Mouse (Mus musculus) heart, embryonic 16.5 days (tissue): ENCODE measurements around the gene Prcc. TPM values are rescaled to one million over a fixed set of nuclear protein-coding genes. Genes with fewer than 3 reads are reported as not detected.
"Not testable (repeated sequence)": the region's sequence is repeated elsewhere in the genome, so short reads cannot be mapped to it uniquely, and the experiment has no call there.

Experiments used
- ATAC-seq: fragments of 200-750 bp; cut with Nextera tagmentation; replicated peaks from 2 replicates; pipeline ENCODE4 v1.8.0; 2017; ENCODE audit warnings: moderate number of reproducible peaks; ENCODE audit not compliant: insufficient read depth, low FRiP score; ENCODE audit errors: extremely low read depth
- H3K27ac ChIP-seq: fragments of 300-500 bp; sonication (generic); 2 replicates; pipeline ENCODE4 v1.5.1; 2014; ENCODE audit warnings: mild to moderate bottlenecking, low read length, control low read depth, moderate library complexity
- H3K27me3 ChIP-seq: fragments of 300-500 bp; sonication (generic); 2 replicates; pipeline ENCODE4 v1.6.1; 2014; ENCODE audit warnings: low read length, mixed read lengths; ENCODE audit not compliant: control insufficient read depth, insufficient read depth
- H3K36me3 ChIP-seq: fragments of 300-500 bp; sonication (generic); 2 replicates; pipeline ENCODE4 v1.6.1; 2014; ENCODE audit not compliant: control insufficient read depth, insufficient read depth
- H3K4me1 ChIP-seq: fragments of 300-500 bp; sonication (generic); 2 replicates; pipeline ENCODE4 v1.6.1; 2014; ENCODE audit warnings: low read length, mixed read lengths; ENCODE audit not compliant: control insufficient read depth, insufficient read depth
- H3K4me2 ChIP-seq: fragments of 300-500 bp; sonication (generic); 2 replicates; pipeline ENCODE4 v1.6.1; 2014; ENCODE audit warnings: low read depth, mild to moderate bottlenecking, control low read depth, low read length
- H3K4me3 ChIP-seq: fragments of 300-500 bp; sonication (generic); 2 replicates; pipeline ENCODE4 v1.5.1; 2014; ENCODE audit warnings: mild to moderate bottlenecking, control low read depth, low read length
- H3K9ac ChIP-seq: fragments of 300-500 bp; sonication (generic); 2 replicates; pipeline ENCODE4 v1.6.1; 2014; ENCODE audit warnings: low read length, control low read depth
- H3K9me3 ChIP-seq: fragments of 300-500 bp; sonication (generic); replicated peaks from 2 replicates; pipeline ENCODE4 v1.6.1; 2016; ENCODE audit warnings: low read length; ENCODE audit not compliant: control insufficient read depth
- WGBS: fragments of 180-500 bp; shearing (Covaris S2); extraction: QIAGEN DNeasy Blood & Tissue Kit; methylation state at CpG from one replicate; pipeline ENCODE4 v1.1.7; 2014; 5-methylcytosine and 5-hydroxymethylcytosine counted together
- polyA plus RNA-seq: library from polyadenylated mRNA; unstranded; fragments of >200 nt; fragmentation: Nextera tagmentation; extraction: Ambion mirVana; gene quantifications from 2 replicates; pipeline ENCODE4 v1.2.1, GENCODE M21; 2015

Gene Prcc
- polyA plus RNA-seq, 1 experiment from 2014 or later = 10.6 TPM

DNA sequence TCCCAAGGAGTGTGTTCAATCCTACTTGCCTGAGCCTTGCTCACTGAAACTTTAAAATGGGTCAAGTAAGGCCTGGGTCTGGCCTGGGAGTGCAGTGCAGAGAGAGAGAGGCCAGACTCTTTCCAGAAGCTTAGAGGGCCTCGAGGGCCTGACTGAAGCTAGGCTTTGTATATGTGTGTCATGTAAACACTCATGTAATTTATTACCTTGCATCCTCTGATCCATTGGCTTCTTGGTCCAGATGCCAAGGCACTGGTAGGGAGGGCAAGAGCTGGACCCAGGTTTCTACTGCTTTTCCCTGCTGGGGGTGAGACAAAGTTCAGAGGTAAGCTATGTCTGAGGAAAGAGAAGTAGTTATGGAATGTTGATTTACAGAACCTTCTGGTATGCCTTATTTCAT lies 22.5 kb upstream of the Prcc start:
- H3K4me2 ChIP-seq = peak overlapping the region; percentile 93
- H3K4me3 ChIP-seq = peak overlapping the region; percentile 77
- no peak for ATAC-seq
- WGBS = 6% methylated on average over 1 of the region's 1 CpGs
- H3K9me3 ChIP-seq = no peaks in the 10 kb centered on the region
- no peaks in the 10 kb centered on the region for H3K36me3 ChIP-seq
- H3K4me1 ChIP-seq = peaks cover 32% of the 10 kb centered on the region
- peak overlapping the region; percentile 96 for H3K27ac ChIP-seq
- H3K27me3 ChIP-seq = no peaks in the 10 kb centered on the region
- H3K9ac ChIP-seq = peak overlapping the region; percentile 91

DNA sequence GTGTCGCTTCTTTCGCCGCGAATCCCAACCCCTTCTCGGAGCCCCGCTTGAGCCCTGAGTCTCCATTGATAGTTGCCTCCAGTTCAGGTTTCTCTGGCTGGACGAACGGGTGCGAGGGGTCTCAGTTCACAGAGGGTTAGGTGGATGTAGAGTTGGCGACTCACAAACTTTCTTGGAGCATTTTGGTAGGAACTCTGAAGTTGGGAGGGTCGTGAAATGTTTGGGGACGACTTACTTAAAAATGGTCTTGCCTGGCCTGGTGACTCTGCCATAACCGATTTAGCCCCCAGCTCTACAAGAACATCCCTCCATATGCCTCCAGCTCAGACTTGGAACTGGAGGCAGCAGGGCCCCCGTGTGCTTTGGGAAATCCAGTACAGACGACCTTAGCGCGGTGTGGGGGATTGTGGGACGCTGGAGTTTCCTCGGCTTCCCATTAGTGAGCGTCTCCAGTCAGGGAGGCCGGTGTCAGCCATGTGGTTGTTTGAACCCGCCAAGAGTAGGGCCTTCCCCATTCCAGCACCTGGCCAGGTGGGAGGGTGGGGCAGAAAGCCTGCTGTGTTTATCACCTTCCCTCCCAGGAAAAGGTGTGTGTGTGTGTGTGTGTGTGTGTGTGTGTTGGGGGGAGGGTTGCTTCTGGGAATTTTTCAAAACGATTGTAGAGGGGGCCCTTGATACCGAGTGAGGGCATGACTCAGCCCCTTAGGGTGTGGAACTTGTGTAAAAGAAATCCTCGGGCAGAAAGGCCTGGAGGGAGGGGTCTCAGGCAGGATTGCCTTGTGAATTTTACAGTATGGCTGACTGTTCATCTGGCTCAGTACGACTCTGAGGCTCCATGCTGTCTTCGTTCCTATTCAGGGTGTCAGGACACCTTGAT lies 21.8 kb upstream of the Prcc start:
- Histone ChIP-seq H3K9ac (peak overlapping the region; percentile 91), H3K27ac (peak overlapping the region; percentile 96), H3K4me1 (peaks cover 32% of the 10 kb centered on the region), H3K4me2 (peak overlapping the region; percentile 93), H3K4me3 (peak overlapping the region; percentile 77), H3K9me3 (no peaks in the 10 kb centered on the region), H3K36me3 (no peaks in the 10 kb centered on the region), H3K27me3 (no peaks in the 10 kb centered on the region)
- no peak for ATAC-seq
- 0% methylated on average over 27 of the region's 27 CpGs for WGBS

DNA sequence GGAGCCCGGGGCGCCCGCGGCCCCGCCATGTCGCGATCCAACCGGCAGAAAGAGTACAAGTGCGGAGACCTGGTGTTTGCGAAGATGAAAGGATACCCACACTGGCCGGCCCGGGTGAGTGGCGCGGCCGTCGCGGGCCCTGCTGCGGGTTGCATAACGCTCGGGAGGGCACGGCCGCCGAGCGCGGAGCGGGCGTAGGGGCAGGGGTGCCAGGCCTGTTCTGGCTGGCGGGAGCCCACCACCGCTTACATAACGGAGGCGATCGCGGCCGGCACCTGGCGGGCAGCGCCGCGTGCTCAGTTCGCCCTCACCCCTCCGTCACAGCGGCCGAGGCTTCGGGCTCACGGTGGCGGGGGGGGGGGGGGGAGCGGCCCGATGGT lies 21.2 kb upstream of the Prcc start:
- Histone ChIP-seq H3K4me3 (peak overlapping the region; percentile 77), H3K9ac (peak overlapping the region; percentile 91)
- WGBS = under 1% methylated on average over 42 of the region's 47 CpGs

DNA sequence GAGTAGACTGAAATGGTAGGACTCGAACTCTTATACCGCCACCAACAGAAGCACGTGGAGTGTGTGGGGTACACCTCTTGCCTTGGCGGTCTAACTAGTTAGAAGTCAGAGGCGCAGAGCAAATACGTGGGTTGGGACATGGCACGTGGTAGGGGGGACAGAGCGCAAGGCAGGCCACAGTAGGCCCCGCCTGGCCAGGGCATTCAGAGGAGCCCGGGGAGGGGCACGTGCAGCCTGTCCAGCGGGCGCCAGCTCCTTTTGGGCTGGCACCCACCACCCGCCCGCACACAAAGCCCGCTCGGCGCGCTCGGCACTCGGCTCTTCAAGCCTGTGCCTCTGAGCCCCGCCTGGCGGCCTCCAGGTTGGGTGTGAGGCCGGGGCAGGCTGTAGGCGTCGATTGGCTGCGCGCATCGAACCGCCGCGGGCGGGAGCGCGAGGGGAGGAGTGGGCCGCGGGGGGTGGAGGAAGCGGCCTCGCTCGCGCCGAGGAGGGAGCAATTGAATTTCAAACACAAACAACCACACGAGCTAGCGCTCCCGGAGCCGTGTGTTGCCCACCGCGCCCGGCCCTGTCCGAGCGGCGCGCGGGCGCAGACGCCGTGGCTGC lies 20.6 kb upstream of the Prcc start, which contains the start of gene Hdgf:
Gene Hdgf (plus strand): TSS at position 442 of the 606 bp plus-strand sequence.
- Histone ChIP-seq H3K4me2 (peak within 1 kb of the TSS; percentile 93), H3K27ac (peak within 1 kb of the TSS; percentile 96), H3K27me3 (no peaks in the 10 kb centered on the region), H3K9ac (peak within 1 kb of the TSS; percentile 91), H3K4me3 (peak within 1 kb of the TSS; percentile 77), H3K4me1 (peaks cover 32% of the 10 kb centered on the region), H3K36me3 (no peaks in the 10 kb centered on the region), H3K9me3 (no peaks in the 10 kb centered on the region)
- peak; percentile 92 for ATAC-seq
- under 1% methylated on average over 56 of the region's 57 CpGs for WGBS

More for the DNA sequence above, 21.2 kb upstream of the Prcc start:
- Histone ChIP-seq H3K27me3 (no peaks in the 10 kb centered on the region), H3K4me1 (peaks cover 32% of the 10 kb centered on the region), H3K36me3 (no peaks in the 10 kb centered on the region), H3K27ac (peak overlapping the region; percentile 96), H3K9me3 (no peaks in the 10 kb centered on the region), H3K4me2 (peak overlapping the region; percentile 93)
- ATAC-seq = peak; percentile 14

DNA sequence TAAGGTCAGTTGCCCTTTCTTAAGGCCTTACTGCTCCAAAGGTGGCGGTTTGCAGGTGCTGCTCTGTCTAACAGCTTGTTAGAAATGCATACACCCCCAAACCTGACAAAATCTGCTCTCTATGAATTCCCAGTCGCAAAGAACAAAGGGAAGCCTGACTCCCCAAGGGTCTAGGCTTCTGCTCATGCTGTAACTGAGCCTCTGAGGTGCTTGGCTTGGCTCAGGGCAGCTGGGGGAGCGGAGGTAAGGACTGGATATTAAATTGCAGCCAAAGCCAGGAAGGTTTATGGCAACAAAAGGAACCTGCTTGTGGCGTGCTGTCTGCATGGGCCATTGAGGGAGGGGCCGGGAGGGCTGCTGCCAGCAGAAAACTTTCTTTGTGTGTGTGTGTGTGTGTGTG lies 18.4 kb upstream of the Prcc start:
- Histone ChIP-seq H3K4me2 (no peak overlapping the region), H3K9me3 (no peaks in the 10 kb centered on the region), H3K27ac (no peak overlapping the region), H3K4me1 (peaks cover 13% of the 10 kb centered on the region), H3K36me3 (no peaks in the 10 kb centered on the region), H3K4me3 (no peak overlapping the region), H3K27me3 (no peaks in the 10 kb centered on the region), H3K9ac (no peak overlapping the region)
- ATAC-seq = no peak
- WGBS = 61% methylated on average over 5 of the region's 5 CpGs

DNA sequence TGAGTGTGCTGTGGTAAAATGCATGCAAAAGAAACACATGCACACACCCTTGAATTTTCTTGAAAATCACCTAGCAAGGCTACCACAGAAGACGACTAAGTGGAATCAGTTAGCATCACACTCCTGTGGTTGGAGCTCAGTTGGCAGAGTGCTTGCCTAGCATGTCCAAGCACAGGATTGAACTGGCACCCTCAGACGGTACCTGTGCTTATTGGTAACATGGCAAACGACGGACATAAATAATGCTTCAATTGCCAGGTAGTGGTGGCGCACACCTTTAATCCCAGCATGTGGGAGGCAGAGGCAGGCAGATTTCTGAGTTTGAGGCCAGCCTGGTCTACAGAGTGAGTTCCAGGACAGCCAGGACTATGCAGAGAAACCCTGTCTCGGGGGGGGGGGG lies 16.6 kb upstream of the Prcc start:
- not testable (repeated sequence) for H3K27ac ChIP-seq, ATAC-seq, H3K27me3 ChIP-seq, H3K4me3 ChIP-seq, H3K9ac ChIP-seq, H3K36me3 ChIP-seq, H3K4me1 ChIP-seq, H3K4me2 ChIP-seq, H3K9me3 ChIP-seq
- WGBS = 73% methylated on average over 6 of the region's 6 CpGs

DNA sequence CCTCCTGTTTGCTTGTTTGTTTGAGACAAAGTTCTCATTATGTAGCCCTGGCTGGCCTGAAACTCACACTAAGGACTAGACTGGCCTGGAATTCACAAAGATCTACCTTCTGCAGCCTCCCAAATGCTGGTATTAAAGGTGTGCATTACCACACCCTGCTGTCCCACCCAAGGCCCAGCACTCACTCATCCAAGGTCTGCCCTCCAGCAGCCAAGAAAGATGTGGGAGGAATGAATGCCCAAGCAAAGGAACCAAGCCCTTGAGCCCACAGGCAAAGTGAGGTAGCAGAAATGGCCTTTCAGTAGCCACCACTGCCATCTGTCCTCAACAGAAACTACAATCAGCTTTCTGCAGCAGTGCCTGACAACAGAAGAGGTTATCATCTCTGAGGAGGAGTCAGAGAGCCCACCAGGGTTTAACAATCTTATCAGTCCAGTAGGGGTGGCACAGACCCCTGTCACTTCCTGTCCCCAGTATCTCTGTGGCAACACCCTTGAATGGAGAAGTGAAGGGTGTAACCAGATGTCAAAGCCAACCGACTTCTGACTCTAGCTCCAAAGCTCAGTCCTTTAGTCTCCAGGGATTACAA lies 15.7 kb upstream of the Prcc start:
- ATAC-seq = no peak
- Histone ChIP-seq H3K27ac (no peak overlapping the region), H3K4me2 (no peak overlapping the region)

DNA sequence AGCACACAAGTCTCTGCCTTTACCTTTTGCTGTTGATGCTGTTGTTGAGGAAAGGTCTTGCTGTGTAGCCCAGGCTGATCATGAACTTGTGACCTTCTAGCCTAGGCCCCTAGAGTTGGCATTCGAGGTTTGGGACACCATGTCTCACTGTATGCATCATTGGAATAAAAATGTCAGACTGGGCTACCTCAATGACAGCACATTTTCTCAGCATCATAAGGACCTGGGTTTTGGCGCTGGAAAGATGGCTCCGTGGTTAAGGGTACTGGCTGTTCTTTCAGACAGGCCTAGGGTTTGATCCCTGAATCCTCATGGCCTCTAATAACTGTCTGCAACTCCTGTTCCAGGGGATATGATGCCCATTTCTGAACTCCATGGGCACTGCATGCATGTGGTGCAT lies 14.4 kb upstream of the Prcc start:
- H3K36me3 ChIP-seq = no peaks in the 10 kb centered on the region
- no peaks in the 10 kb centered on the region for H3K27me3 ChIP-seq
- no peaks in the 10 kb centered on the region for H3K9me3 ChIP-seq
- no peak overlapping the region for H3K4me3 ChIP-seq
- H3K4me1 ChIP-seq = no peaks in the 10 kb centered on the region
- no peak for ATAC-seq
- H3K9ac ChIP-seq = no peak overlapping the region
- H3K4me2 ChIP-seq = no peak overlapping the region
- WGBS = 74% methylated on average over 3 of the region's 3 CpGs
- no peak overlapping the region for H3K27ac ChIP-seq

More for the DNA sequence above, 15.7 kb upstream of the Prcc start:
- no peaks in the 10 kb centered on the region for H3K4me1 ChIP-seq
- H3K9me3 ChIP-seq = no peaks in the 10 kb centered on the region
- no peaks in the 10 kb centered on the region for H3K27me3 ChIP-seq
- 9% methylated on average over 1 of the region's 1 CpGs for WGBS
- H3K36me3 ChIP-seq = no peaks in the 10 kb centered on the region
- H3K9ac ChIP-seq = no peak overlapping the region
- H3K4me3 ChIP-seq = no peak overlapping the region

DNA sequence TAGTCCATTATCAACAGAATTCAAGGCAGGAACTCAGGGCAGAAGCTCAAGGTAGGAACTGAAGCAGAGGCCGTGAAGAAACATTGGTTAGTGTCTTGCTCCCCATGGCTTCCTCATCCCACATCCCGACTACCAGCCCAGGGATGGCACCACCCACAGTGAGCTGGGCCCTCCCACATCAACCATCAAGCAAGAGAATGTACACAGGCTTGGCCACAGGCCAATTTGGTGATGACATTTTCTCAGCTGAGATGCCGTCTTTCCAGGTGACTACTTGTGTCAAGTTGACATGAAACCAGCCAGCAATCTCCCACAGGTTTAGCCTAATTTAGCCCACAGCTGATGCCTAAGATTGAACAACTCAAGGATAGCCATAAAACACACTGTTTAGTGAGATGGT lies 13.9 kb upstream of the Prcc start:
- no peak for ATAC-seq
- Histone ChIP-seq H3K4me2 (no peak overlapping the region), H3K9me3 (no peaks in the 10 kb centered on the region), H3K4me3 (no peak overlapping the region), H3K27ac (no peak overlapping the region), H3K9ac (no peak overlapping the region), H3K4me1 (no peaks in the 10 kb centered on the region), H3K27me3 (no peaks in the 10 kb centered on the region), H3K36me3 (no peaks in the 10 kb centered on the region)
- WGBS = 59% methylated on average over 3 of the region's 3 CpGs
